In genomic region chr6:116651437-116652118, GRCm38 (mm10) we compare ENCODE assay signal across 8 mouse cellular contexts. TPM values are rescaled to one million over a fixed set of nuclear protein-coding genes. Genes with fewer than 3 reads are reported as not detected.
DNase-seq lines count a peak whose midpoint lies in the region; ATAC-seq and TF ChIP-seq lines count a peak whose summit lies in the region.

No protein-coding gene starts in this region.

- H3K4me3 ChIP-seq in cortical plate, adult 2 months (ENCODE audit: insufficient read depth, low read length), result no peak overlapping the region
- peak overlapping the region in 1 of 2 experiments; percentile 28; a peak in 2 of 4 replicates for H3K4me3 ChIP-seq in liver, embryonic 14.5 days (ENCODE audit: insufficient read depth in 1 of 2, low read depth in 2 of 2, low read length in 2 of 2)
- no peak overlapping the region for H3K4me3 ChIP-seq in forebrain, embryonic 14.5 days (ENCODE audit: low read depth, low read length)

- peak; percentile 12; the same call in 1 of the 2 replicates for TF ChIP-seq CTCF in cortical plate, adult 2 months (IDR thresholded peaks at IDR 0.05; ENCODE audit: extremely low read depth, insufficient read depth, low read length)
- TF ChIP-seq CTCF in liver, embryonic 14.5 days (IDR thresholded peaks at IDR 0.05; ENCODE audit: low read depth), result peak; percentile 55

- no peak for TF ChIP-seq POLR2A in cortical plate, adult 2 months (IDR thresholded peaks at IDR 0.05; ENCODE audit: extremely low read depth, insufficient read depth, low read length)

- H3K36me3 ChIP-seq in liver, embryonic 14.5 days (replicated peaks; ENCODE audit: control insufficient read depth, insufficient read depth, low read depth), result no peaks in the 10 kb centered on the region
- H3K36me3 ChIP-seq in forebrain, embryonic 14.5 days (ENCODE audit: control insufficient read depth, insufficient read depth, low read length), result no peaks in the 10 kb centered on the region

- WGBS in liver, embryonic 14.5 days (ENCODE audit: insufficient replicate concordance), result 36% methylated on average over 20 of the region's 20 CpGs
- 82% methylated on average over 20 of the region's 20 CpGs for WGBS in forebrain, embryonic 14.5 days

- H3K4me2 ChIP-seq in liver, embryonic 14.5 days (ENCODE audit: low read depth), result peak overlapping the region; percentile 39
- H3K4me2 ChIP-seq in forebrain, embryonic 14.5 days (ENCODE audit: low read length), result no peak overlapping the region

- ATAC-seq in liver, embryonic 14.5 days (ENCODE audit: insufficient read depth), result no peak
- no peak for ATAC-seq in forebrain, embryonic 14.5 days

- H3K9me3 ChIP-seq in liver, embryonic 14.5 days (ENCODE audit: control insufficient read depth, low read length), result no peaks in the 10 kb centered on the region
- H3K9me3 ChIP-seq in forebrain, embryonic 14.5 days (replicated peaks; ENCODE audit: control insufficient read depth, low read length), result no peaks in the 10 kb centered on the region

- no peak overlapping the region for H3K27ac ChIP-seq in cortical plate, adult 2 months (ENCODE audit: insufficient read depth, low read length)
- H3K27ac ChIP-seq in liver, embryonic 14.5 days, result no peak overlapping the region
- no peak overlapping the region for H3K27ac ChIP-seq in forebrain, embryonic 14.5 days (ENCODE audit: low read depth, low read length)

- peak; percentile 28 to 29 for DNase-seq in cerebellum, postnatal 10 days
- DNase-seq in cerebellum, adult 9-10 months, result no peak
- peak; percentile 85 for DNase-seq in heart, postnatal 4 days
- DNase-seq in liver, embryonic 14.5 days (ENCODE audit: low read depth in 3 of 3, low spot score in 3 of 3), result no peak
- DNase-seq in yolk sac, embryonic 10.5 days (ENCODE audit: low spot score), result peak; percentile 46
- no peak for DNase-seq in forebrain, embryonic 14.5 days (ENCODE audit: low spot score)
- no peak for DNase-seq in embryo, embryonic 9.5 days (ENCODE audit: extremely low spot score)

- no peak overlapping the region for H3K9ac ChIP-seq in liver, embryonic 14.5 days (replicated peaks)
- H3K9ac ChIP-seq in forebrain, embryonic 14.5 days (ENCODE audit: low read length), result no peak overlapping the region

- no peaks in the 10 kb centered on the region for H3K27me3 ChIP-seq in liver, embryonic 14.5 days (ENCODE audit: control insufficient read depth, insufficient read depth, low read length)
- H3K27me3 ChIP-seq in forebrain, embryonic 14.5 days (replicated peaks; ENCODE audit: control insufficient read depth, insufficient read depth, low read length), result no peaks in the 10 kb centered on the region

- H3K4me1 ChIP-seq in cortical plate, adult 2 months (ENCODE audit: control insufficient read depth, insufficient read depth, low read length), result no peaks in the 10 kb centered on the region
- H3K4me1 ChIP-seq in liver, embryonic 14.5 days (replicated peaks; ENCODE audit: control insufficient read depth in 2 of 2, insufficient read depth in 2 of 2, low read length in 1 of 2), result peaks cover 0 to 3% of the 10 kb centered on the region in 2 experiments; a peak in 2 of 4 replicates
- H3K4me1 ChIP-seq in forebrain, embryonic 14.5 days (ENCODE audit: control insufficient read depth, insufficient read depth, low read length), result no peaks in the 10 kb centered on the region

- TF ChIP-seq EP300 in liver, embryonic 14.5 days (IDR thresholded peaks at IDR 0.05; ENCODE audit: low read depth), result no peak

RNA-seq across cellular contexts. Expression of gene Depp1, which starts 1.2 kb away (rescaled TPM):
- 1.6 and 2.1 TPM in 2 replicates for polyA plus RNA-seq in cortical plate, adult 2 months (2012; rRNA removed)
- total RNA-seq in heart, postnatal 4 days (2021), result 10 to 100 TPM; 36.8 to 42.9 TPM
- 3.3 and 14.3 TPM in 2 replicates for polyA plus RNA-seq in liver, embryonic 14.5 days (2012; rRNA removed)
- polyA plus RNA-seq in liver, embryonic 14.5 days (2014; fragmentation: Nextera tagmentation; extraction: Ambion mirVana), result 6.3 and 9.4 TPM in 2 replicates
- polyA plus RNA-seq in forebrain, embryonic 14.5 days (2014; fragmentation: Nextera tagmentation; extraction: Ambion mirVana), result 6.6 and 7.1 TPM in 2 replicates

RNA-seq across cellular contexts. Expression of gene Rassf4, which starts 22.2 kb away (rescaled TPM):
- polyA plus RNA-seq in cortical plate, adult 2 months (2012; rRNA removed), result 3.5 and 3.9 TPM in 2 replicates
- 1 to 10 TPM; 5.4 to 6.3 TPM for total RNA-seq in heart, postnatal 4 days (2021)
- 1.5 and 1.9 TPM in 2 replicates for polyA plus RNA-seq in liver, embryonic 14.5 days (2012; rRNA removed)
- 5.7 and 6.7 TPM in 2 replicates for polyA plus RNA-seq in liver, embryonic 14.5 days (2014; fragmentation: Nextera tagmentation; extraction: Ambion mirVana)
- 12.7 and 13.8 TPM in 2 replicates for polyA plus RNA-seq in forebrain, embryonic 14.5 days (2014; fragmentation: Nextera tagmentation; extraction: Ambion mirVana)

RNA-seq across cellular contexts. Expression of gene Zfp422, which starts 22.8 kb away (rescaled TPM):
- 27.3 and 27.7 TPM in 2 replicates for polyA plus RNA-seq in cortical plate, adult 2 months (2012; rRNA removed)
- total RNA-seq in heart, postnatal 4 days (2021), result 10 to 100 TPM; 36.7 to 43.5 TPM
- 9.0 and 10.9 TPM in 2 replicates for polyA plus RNA-seq in liver, embryonic 14.5 days (2012; rRNA removed)
- polyA plus RNA-seq in liver, embryonic 14.5 days (2014; fragmentation: Nextera tagmentation; extraction: Ambion mirVana), result 21.2 TPM in 2 replicates
- 258 and 271 TPM in 2 replicates for polyA plus RNA-seq in forebrain, embryonic 14.5 days (2014; fragmentation: Nextera tagmentation; extraction: Ambion mirVana)

Comparison
In these comparisons a context has a peak if more than half of its experiments do, and no peak if none do; other contexts are left out.
1. DNase-seq: peak in cerebellum, postnatal 10 days (2 of 2), heart, postnatal 4 days (single experiment) and yolk sac, embryonic 10.5 days (single experiment); none in cerebellum, adult 9-10 months (single experiment), liver, embryonic 14.5 days (0 of 3), forebrain, embryonic 14.5 days (single experiment) and embryo, embryonic 9.5 days (single experiment).